Mouse (Mus musculus) ovary, postnatal 10 days (tissue): ENCODE data around the gene Ccdc32.
"Not testable (repeated sequence)": the region's sequence is repeated elsewhere in the genome, so short reads cannot be mapped to it uniquely, and the experiment has no call there.

Source experiments
- DNase-seq: peaks from one replicate; pipeline ENCODE4 v3.0.0; 2022; ENCODE audit warnings: low spot score

Ccdc32 gene

GRCm38 (mm10) chr2:119028941-119029551 is at the start of gene Ccdc32:
Gene Ccdc32, minus strand, starts transcription at chr2:119029393.
- DNase-seq = peak; percentile 61

GRCm38 (mm10) chr2:119072397-119072796 is 43.2 kb upstream of the Ccdc32 start:
- DNase-seq = no peak

- DNase-seq = no peak
Observed at GRCm38 (mm10) chr2:119060139-119060538, 30.9 kb upstream of the Ccdc32 start.

GRCm38 (mm10) chr2:119050132-119050650 is 21.0 kb upstream of the Ccdc32 start:
- no peak for DNase-seq

- no peak for DNase-seq
Observed at GRCm38 (mm10) chr2:119047849-119048248, 18.7 kb upstream of the Ccdc32 start.

GRCm38 (mm10) chr2:119046649-119047611 is 17.7 kb upstream of the Ccdc32 start, which contains the start of gene Knl1:
Gene Knl1, plus strand, starts transcription at chr2:119047119.
- DNase-seq = peak; percentile 100

GRCm38 (mm10) chr2:119045163-119045562 is 16.0 kb upstream of the Ccdc32 start:
- DNase-seq = no peak

GRCm38 (mm10) chr2:119040882-119041281 is 11.7 kb upstream of the Ccdc32 start:
- no peak for DNase-seq

GRCm38 (mm10) chr2:119035397-119035745 is 6.2 kb upstream of the Ccdc32 start:
- DNase-seq = no peak

GRCm38 (mm10) chr2:119034656-119035396 is 5.6 kb upstream of the Ccdc32 start, which contains the start of gene Rpusd2:
Gene Rpusd2, plus strand, starts transcription at chr2:119034790.
- peak; percentile 79 for DNase-seq

GRCm38 (mm10) chr2:119032191-119032590 is 3.0 kb upstream of the Ccdc32 start:
- DNase-seq = no peak

- no peak for DNase-seq
Observed at GRCm38 (mm10) chr2:119026951-119027350, 2.2 kb downstream of the Ccdc32 start.

- DNase-seq = no peak
Observed at GRCm38 (mm10) chr2:119025239-119025616, 4.0 kb downstream of the Ccdc32 start.

- DNase-seq = no peak
Observed at GRCm38 (mm10) chr2:119024536-119025238, 4.5 kb downstream of the Ccdc32 start.

- no peak for DNase-seq
Observed at GRCm38 (mm10) chr2:119023154-119023660, 6.0 kb downstream of the Ccdc32 start.

- no peak for DNase-seq
Observed at GRCm38 (mm10) chr2:119019538-119019937, 9.7 kb downstream of the Ccdc32 start.

GRCm38 (mm10) chr2:119019131-119019530 is 10.1 kb downstream of the Ccdc32 start:
- no peak for DNase-seq

- no peak for DNase-seq
Observed at GRCm38 (mm10) chr2:119018391-119019122, 10.6 kb downstream of the Ccdc32 start.

GRCm38 (mm10) chr2:119017647-119018046 is 11.5 kb downstream of the Ccdc32 start:
- no peak for DNase-seq

GRCm38 (mm10) chr2:119016312-119016711 is 12.9 kb downstream of the Ccdc32 start:
- DNase-seq = not testable (repeated sequence)
